Mouse (Mus musculus) adrenal gland, adult 2 months (tissue): Measurements from ENCODE around the gene Tcte1. TPM values are rescaled to one million over a fixed set of nuclear protein-coding genes. Genes with fewer than 3 reads are reported as not detected.

Experiments
- DNase-seq: peaks from one replicate; pipeline ENCODE4 v3.0.0; 2021
- polyA plus RNA-seq: library from polyadenylated mRNA; depleted of rRNA; stranded (reverse); fragments of >200 nt; gene quantifications from 2 replicates; pipeline ENCODE4 v1.2.3, GENCODE M21; 2012
- total RNA-seq, 2 experiments: library from RNA; stranded (reverse); gene quantifications; 2 replicates each; pipeline ENCODE4 v1.2.3; 2021

The Tcte1 gene
- total and polyA plus RNA-seq, 3 experiments: not detected

GRCm38 (mm10) chr17:45564531-45565084, 41.4 kb downstream of the Tcte1 start:
- DNase-seq: peak; percentile 51

- DNase-seq: no peak
Observed at GRCm38 (mm10) chr17:45565103-45565502, 41.9 kb downstream of the Tcte1 start.

- no peak for DNase-seq
Observed at GRCm38 (mm10) chr17:45566031-45566359, 42.8 kb downstream of the Tcte1 start.

GRCm38 (mm10) chr17:45566360-45567161, 43.3 kb downstream of the Tcte1 start:
- DNase-seq: peak; percentile 45

- DNase-seq: no peak
Observed at GRCm38 (mm10) chr17:45567162-45567601, 43.9 kb downstream of the Tcte1 start.

- peak; percentile 6 for DNase-seq
Observed at GRCm38 (mm10) chr17:45568990-45569389, 45.8 kb downstream of the Tcte1 start.

GRCm38 (mm10) chr17:45569999-45570398, 46.8 kb downstream of the Tcte1 start:
- DNase-seq: peak; percentile 3

- DNase-seq: peak; percentile 90
Observed at GRCm38 (mm10) chr17:45572103-45573086, 49.2 kb downstream of the Tcte1 start.

GRCm38 (mm10) chr17:45573087-45573779, 50.0 kb downstream of the Tcte1 start, which contains the start of gene Hsp90ab1:
Hsp90ab1 (minus strand) TSS chr17:45573271.
- peak; percentile 99 for DNase-seq

GRCm38 (mm10) chr17:45573780-45574123, 50.5 kb downstream of the Tcte1 start:
- peak; percentile 98 for DNase-seq

- peak; percentile 87 for DNase-seq
Observed at GRCm38 (mm10) chr17:45574129-45574761, 51.0 kb downstream of the Tcte1 start.

- DNase-seq: no peak
Observed at GRCm38 (mm10) chr17:45575123-45575897, 52.1 kb downstream of the Tcte1 start.

- DNase-seq: no peak
Observed at GRCm38 (mm10) chr17:45578242-45578641, 55.0 kb downstream of the Tcte1 start.

GRCm38 (mm10) chr17:45578843-45579242, 55.6 kb downstream of the Tcte1 start:
- no peak for DNase-seq

GRCm38 (mm10) chr17:45579554-45579953, 56.3 kb downstream of the Tcte1 start:
- DNase-seq: no peak

GRCm38 (mm10) chr17:45580958-45581477, 57.8 kb downstream of the Tcte1 start:
- peak; percentile 63 for DNase-seq

- DNase-seq: peak; percentile 70
Observed at GRCm38 (mm10) chr17:45581567-45581983, 58.3 kb downstream of the Tcte1 start.

- DNase-seq: no peak
Observed at GRCm38 (mm10) chr17:45582188-45582587, 59.0 kb downstream of the Tcte1 start.

GRCm38 (mm10) chr17:45582715-45583355, 59.6 kb downstream of the Tcte1 start:
- no peak for DNase-seq
